Mouse (Mus musculus): ENCODE data around the gene Sh3d19. TPM values are rescaled to one million over a fixed set of nuclear protein-coding genes. Genes with fewer than 3 reads are reported as not detected.

Sh3d19 gene
- total and polyA plus RNA-seq, 3 experiments = 0.09 to 1.2 (median 0.49) TPM

- Histone ChIP-seq H3K27me3 (ENCODE audit: insufficient read depth, low read length) (0 out of 2 replicates have a peak, but pooled peaks cover 6% of the 10 kb centered on the region), H3K9me3 (replicated peaks) (no peaks in the 10 kb centered on the region), H3K36me3 (replicated peaks) (no peaks in the 10 kb centered on the region), H3K4me3 (ENCODE audit: low read depth, low read length) (no peak within 1 kb of the TSS), H3K4me1 (ENCODE audit: insufficient read depth, low read depth, low read length) (no peaks in the 10 kb centered on the region)
- no peak for TF ChIP-seq CTCF (IDR thresholded peaks at IDR 0.05; ENCODE audit: low read depth, low read length)
- no peak for TF ChIP-seq TAL1 (conservative IDR thresholded peaks at IDR 0.05; ENCODE audit: low read depth, low read length)
- no peak for TF ChIP-seq POLR2AphosphoS5 (IDR thresholded peaks at IDR 0.05; ENCODE audit: insufficient replicate concordance, low read depth, low read length)
- TF ChIP-seq GATA1 (IDR thresholded peaks at IDR 0.05; ENCODE audit: borderline replicate concordance, low read length) = no peak
- TF ChIP-seq GATA2 (IDR thresholded peaks at IDR 0.05; ENCODE audit: borderline replicate concordance, low read depth, low read length) = no peak
- DNase-seq (ENCODE audit: low spot score) (no peak), ATAC-seq (ENCODE audit: extremely low read depth, insufficient number of reproducible peaks, low FRiP score, poor library complexity, severe bottlenecking) (no peak)
Measured at GRCm38 (mm10) chr3:86002423-86002822, 31.5 kb downstream of the Sh3d19 start, which contains the start of gene Prss48. Prss48 (minus strand) TSS chr3:86002491.

DNA sequence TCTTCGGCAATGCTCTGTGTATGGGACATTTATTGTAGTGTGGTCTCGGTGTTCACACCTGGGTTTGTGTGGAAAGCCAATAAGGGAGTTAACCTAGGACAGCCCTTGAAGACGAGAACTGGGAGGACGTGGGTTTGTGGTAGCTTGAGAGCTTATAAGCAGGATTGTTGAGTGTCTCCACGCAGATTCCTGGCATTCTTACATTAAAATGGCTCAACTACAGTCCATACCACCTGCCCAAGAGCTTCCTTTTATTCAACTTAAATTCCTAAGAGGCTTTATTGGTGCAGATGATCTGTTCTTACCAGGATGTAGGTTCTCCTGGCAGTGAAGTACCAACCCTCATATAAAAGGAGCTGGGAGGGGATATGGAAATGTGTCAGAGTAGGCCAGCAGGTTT lies 32.0 kb downstream of the Sh3d19 start:
- Histone ChIP-seq H3K27me3 (ENCODE audit: insufficient read depth, low read length) (0 out of 2 replicates have a peak, but pooled peaks cover 5% of the 10 kb centered on the region), H3K4me1 (ENCODE audit: insufficient read depth, low read depth, low read length) (no peaks in the 10 kb centered on the region), H3K4me3 (ENCODE audit: low read depth, low read length) (no peak overlapping the region), H3K36me3 (replicated peaks) (no peaks in the 10 kb centered on the region), H3K9me3 (replicated peaks) (no peaks in the 10 kb centered on the region)
- TF ChIP-seq POLR2AphosphoS5 (IDR thresholded peaks at IDR 0.05; ENCODE audit: insufficient replicate concordance, low read depth, low read length) (no peak), CTCF (IDR thresholded peaks at IDR 0.05; ENCODE audit: low read depth, low read length) (no peak), TAL1 (conservative IDR thresholded peaks at IDR 0.05; ENCODE audit: low read depth, low read length) (no peak), GATA2 (IDR thresholded peaks at IDR 0.05; ENCODE audit: borderline replicate concordance, low read depth, low read length) (no peak), GATA1 (IDR thresholded peaks at IDR 0.05; ENCODE audit: borderline replicate concordance, low read length) (no peak)
- DNase-seq (ENCODE audit: low spot score) (no peak), ATAC-seq (ENCODE audit: extremely low read depth, insufficient number of reproducible peaks, low FRiP score, poor library complexity, severe bottlenecking) (no peak)

DNA sequence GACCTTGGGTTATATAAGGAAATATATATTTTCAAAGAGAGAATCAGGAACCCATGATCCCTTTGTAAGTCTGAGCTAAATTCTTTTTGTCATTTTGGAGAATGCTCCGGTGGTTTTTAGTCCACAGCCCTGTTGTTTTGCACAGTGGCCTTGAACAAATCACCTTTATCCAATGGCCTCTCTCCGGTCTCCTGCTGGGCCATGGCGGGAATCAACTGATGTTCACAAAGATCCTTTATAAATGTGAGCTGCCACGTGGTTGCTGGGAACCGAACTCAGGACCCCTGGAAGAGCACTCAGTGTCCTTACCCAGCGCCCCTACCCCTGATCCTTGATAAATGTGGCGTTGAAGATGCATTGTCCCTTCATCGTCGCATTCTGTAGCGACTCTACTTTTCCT lies 33.8 kb downstream of the Sh3d19 start:
- Histone ChIP-seq H3K9me3 (replicated peaks) (no peaks in the 10 kb centered on the region), H3K27me3 (ENCODE audit: insufficient read depth, low read length) (0 out of 2 replicates have a peak, but pooled peaks cover 7% of the 10 kb centered on the region), H3K36me3 (replicated peaks) (no peaks in the 10 kb centered on the region), H3K4me1 (ENCODE audit: insufficient read depth, low read depth, low read length) (no peaks in the 10 kb centered on the region), H3K4me3 (ENCODE audit: low read depth, low read length) (no peak overlapping the region)
- ATAC-seq (ENCODE audit: extremely low read depth, insufficient number of reproducible peaks, low FRiP score, poor library complexity, severe bottlenecking) (no peak), DNase-seq (ENCODE audit: low spot score) (no peak)
- TF ChIP-seq POLR2AphosphoS5 (IDR thresholded peaks at IDR 0.05; ENCODE audit: insufficient replicate concordance, low read depth, low read length) (no peak), GATA1 (IDR thresholded peaks at IDR 0.05; ENCODE audit: borderline replicate concordance, low read length) (no peak), CTCF (IDR thresholded peaks at IDR 0.05; ENCODE audit: low read depth, low read length) (no peak), GATA2 (IDR thresholded peaks at IDR 0.05; ENCODE audit: borderline replicate concordance, low read depth, low read length) (no peak), TAL1 (conservative IDR thresholded peaks at IDR 0.05; ENCODE audit: low read depth, low read length) (no peak)

DNA sequence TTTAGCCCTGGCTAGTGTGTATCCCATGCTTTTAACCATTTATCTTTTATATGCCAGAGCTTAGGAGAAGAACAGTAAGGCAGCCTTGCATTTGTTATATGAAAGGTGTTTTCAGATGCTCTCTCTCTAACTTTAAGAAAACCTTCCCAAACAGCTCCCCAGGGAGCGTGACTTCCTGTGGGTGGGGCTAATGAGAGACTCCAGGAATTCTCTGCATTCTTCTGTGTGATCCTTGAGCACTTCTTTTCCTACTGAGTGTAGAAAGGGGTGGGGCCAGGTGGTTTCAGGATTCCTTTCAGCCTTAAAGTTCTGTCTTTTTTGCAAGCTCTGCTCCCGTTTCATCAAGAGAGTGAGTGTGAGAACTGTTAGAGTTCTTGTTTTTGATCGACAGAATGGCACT lies 39.7 kb downstream of the Sh3d19 start:
- no peak overlapping the region for H3K4me3 ChIP-seq (ENCODE audit: low read depth, low read length)
- TF ChIP-seq POLR2AphosphoS5 (IDR thresholded peaks at IDR 0.05; ENCODE audit: insufficient replicate concordance, low read depth, low read length) = no peak
- TF ChIP-seq CTCF (IDR thresholded peaks at IDR 0.05; ENCODE audit: low read depth, low read length) = no peak
- no peak for TF ChIP-seq GATA1 (IDR thresholded peaks at IDR 0.05; ENCODE audit: borderline replicate concordance, low read length)

GRCm38 (mm10) chr3:86011373-86011772 lies 40.5 kb downstream of the Sh3d19 start:
- no peaks in the 10 kb centered on the region for H3K36me3 ChIP-seq (replicated peaks)
- DNase-seq (ENCODE audit: low spot score) (no peak), ATAC-seq (ENCODE audit: extremely low read depth, insufficient number of reproducible peaks, low FRiP score, poor library complexity, severe bottlenecking) (no peak)
- no peaks in the 10 kb centered on the region for H3K9me3 ChIP-seq (replicated peaks)
- H3K4me3 ChIP-seq (ENCODE audit: low read depth, low read length) = no peak overlapping the region
- TF ChIP-seq GATA2 (IDR thresholded peaks at IDR 0.05; ENCODE audit: borderline replicate concordance, low read depth, low read length) (no peak), TAL1 (conservative IDR thresholded peaks at IDR 0.05; ENCODE audit: low read depth, low read length) (no peak), POLR2AphosphoS5 (IDR thresholded peaks at IDR 0.05; ENCODE audit: insufficient replicate concordance, low read depth, low read length) (no peak), CTCF (IDR thresholded peaks at IDR 0.05; ENCODE audit: low read depth, low read length) (no peak), GATA1 (IDR thresholded peaks at IDR 0.05; ENCODE audit: borderline replicate concordance, low read length) (no peak)
- H3K27me3 ChIP-seq (ENCODE audit: insufficient read depth, low read length) = peaks cover 10% of the 10 kb centered on the region; the same call in 1 of the 2 replicates
- no peaks in the 10 kb centered on the region for H3K4me1 ChIP-seq (ENCODE audit: insufficient read depth, low read depth, low read length)

More for the DNA sequence above, 39.7 kb downstream of the Sh3d19 start:
- ATAC-seq (ENCODE audit: extremely low read depth, insufficient number of reproducible peaks, low FRiP score, poor library complexity, severe bottlenecking) = no peak
- DNase-seq (ENCODE audit: low spot score) = no peak
- Histone ChIP-seq H3K4me1 (ENCODE audit: insufficient read depth, low read depth, low read length) (no peaks in the 10 kb centered on the region), H3K36me3 (replicated peaks) (no peaks in the 10 kb centered on the region), H3K27me3 (ENCODE audit: insufficient read depth, low read length) (peaks cover 10% of the 10 kb centered on the region; the same call in 1 of the 2 replicates), H3K9me3 (replicated peaks) (no peaks in the 10 kb centered on the region)

DNA sequence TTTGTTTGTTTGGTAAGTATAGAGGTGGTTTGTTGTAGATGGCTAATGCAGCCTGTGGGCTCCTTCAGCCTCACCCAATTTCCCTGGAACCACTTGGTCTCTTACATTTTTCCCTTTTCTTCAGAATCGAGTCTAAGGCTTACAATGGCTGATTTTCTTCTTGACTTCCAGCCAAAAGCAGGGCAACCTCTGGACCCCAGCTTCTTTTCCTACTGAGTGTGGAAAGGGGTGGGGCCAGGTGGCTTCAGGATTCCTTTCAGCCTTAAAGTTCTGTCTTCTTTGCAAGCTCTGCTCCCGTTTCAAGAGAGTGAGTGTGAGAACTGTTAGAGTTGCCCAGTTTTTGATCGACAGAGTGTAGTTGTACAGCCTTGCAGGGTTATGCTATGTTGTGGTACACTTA lies 40.9 kb downstream of the Sh3d19 start:
- H3K27me3 ChIP-seq (ENCODE audit: insufficient read depth, low read length) = peaks cover 10% of the 10 kb centered on the region; the same call in 1 of the 2 replicates
- H3K4me3 ChIP-seq (ENCODE audit: low read depth, low read length) = no peak overlapping the region
- DNase-seq (ENCODE audit: low spot score) = no peak
- no peaks in the 10 kb centered on the region for H3K4me1 ChIP-seq (ENCODE audit: insufficient read depth, low read depth, low read length)
- no peak for TF ChIP-seq CTCF (IDR thresholded peaks at IDR 0.05; ENCODE audit: low read depth, low read length)
- TF ChIP-seq POLR2AphosphoS5 (IDR thresholded peaks at IDR 0.05; ENCODE audit: insufficient replicate concordance, low read depth, low read length) = no peak
- no peak for TF ChIP-seq GATA1 (IDR thresholded peaks at IDR 0.05; ENCODE audit: borderline replicate concordance, low read length)
- TF ChIP-seq TAL1 (conservative IDR thresholded peaks at IDR 0.05; ENCODE audit: low read depth, low read length) = no peak
- no peak for TF ChIP-seq GATA2 (IDR thresholded peaks at IDR 0.05; ENCODE audit: borderline replicate concordance, low read depth, low read length)
- no peak for ATAC-seq (ENCODE audit: extremely low read depth, insufficient number of reproducible peaks, low FRiP score, poor library complexity, severe bottlenecking)
- H3K36me3 ChIP-seq (replicated peaks) = no peaks in the 10 kb centered on the region
- H3K9me3 ChIP-seq (replicated peaks) = no peaks in the 10 kb centered on the region

Measured in G1E (cell line).